Mouse (Mus musculus) forebrain, embryonic 12.5 days (tissue): ENCODE results near the gene Nudcd2. TPM values are rescaled to one million over a fixed set of nuclear protein-coding genes. Genes with fewer than 3 reads are reported as not detected.
A peak's percentile ranks its signal among the peaks of the same experiment; 100 is the strongest.

Experiments used
- ATAC-seq: fragments of 200-750 bp; cut with Nextera tagmentation; 2 replicates; pipeline ENCODE4 v1.8.0; 2017; ENCODE audit warnings: moderate TSS enrichment; ENCODE audit not compliant: low FRiP score
- H3K27ac ChIP-seq: fragments of 300-500 bp; sonication (generic); 2 replicates; pipeline ENCODE4 v1.5.1; 2016; ENCODE audit warnings: mild to moderate bottlenecking
- H3K27me3 ChIP-seq: fragments of 300-500 bp; sonication (generic); 2 replicates; pipeline ENCODE4 v1.6.1; 2016; ENCODE audit warnings: mild to moderate bottlenecking
- H3K36me3 ChIP-seq: fragments of 300-500 bp; sonication (generic); replicated peaks from 2 replicates; pipeline ENCODE4 v1.6.1; 2016; ENCODE audit warnings: mild to moderate bottlenecking
- H3K4me1 ChIP-seq: fragments of 300-500 bp; sonication (generic); 2 replicates; pipeline ENCODE4 v1.6.1; 2016
- H3K4me2 ChIP-seq: fragments of 300-500 bp; sonication (generic); 2 replicates; pipeline ENCODE4 v1.6.1; 2016; ENCODE audit warnings: mild to moderate bottlenecking, moderate library complexity
- H3K4me3 ChIP-seq: fragments of 300-500 bp; sonication (generic); replicated peaks from 2 replicates; pipeline ENCODE4 v1.5.1; 2016; ENCODE audit warnings: mild to moderate bottlenecking
- H3K9ac ChIP-seq: fragments of 300-500 bp; sonication (generic); 2 replicates; pipeline ENCODE4 v1.6.1; 2016; ENCODE audit warnings: mild to moderate bottlenecking
- H3K9me3 ChIP-seq: fragments of 300-500 bp; sonication (generic); 2 replicates; pipeline ENCODE4 v1.6.1; 2016
- WGBS: fragments of 180-500 bp; shearing (Covaris S2); methylation state at CpG from one replicate; pipeline ENCODE4 v1.1.7; 2016; 5-methylcytosine and 5-hydroxymethylcytosine counted together
- polyA plus RNA-seq: library from polyadenylated mRNA; unstranded; fragments of >200 nt; fragmentation: Nextera tagmentation; extraction: Ambion mirVana; gene quantifications from 2 replicates; pipeline ENCODE4 v1.2.1, GENCODE M21; 2016

The Nudcd2 gene
- polyA plus RNA-seq, 1 experiment from 2014 or later, result 171 TPM

GRCm38 (mm10) chr11:40732997-40733338, 499 bp upstream of the Nudcd2 start:
- Histone ChIP-seq H3K27ac (no peak overlapping the region), H3K4me3 (peak overlapping the region; percentile 88), H3K36me3 (peaks cover 27% of the 10 kb centered on the region), H3K4me1 (peaks cover 26% of the 10 kb centered on the region), H3K9me3 (no peaks in the 10 kb centered on the region), H3K4me2 (peak overlapping the region; percentile 76), H3K27me3 (no peaks in the 10 kb centered on the region), H3K9ac (peak overlapping the region; percentile 55)
- peak; percentile 52; the same call in 1 of the 2 replicates for ATAC-seq
- WGBS, result 1% methylated on average over 14 of the region's 14 CpGs

GRCm38 (mm10) chr11:40734251-40734752, 835 bp downstream of the Nudcd2 start:
- no peaks in the 10 kb centered on the region for H3K27me3 ChIP-seq
- no peak for ATAC-seq
- H3K4me3 ChIP-seq, result peak overlapping the region; percentile 88
- peaks cover 26% of the 10 kb centered on the region for H3K36me3 ChIP-seq
- H3K4me2 ChIP-seq, result peak overlapping the region; percentile 67
- no peaks in the 10 kb centered on the region for H3K9me3 ChIP-seq
- no peak overlapping the region for H3K27ac ChIP-seq
- peaks cover 26% of the 10 kb centered on the region for H3K4me1 ChIP-seq
- H3K9ac ChIP-seq, result peak overlapping the region; percentile 89
- WGBS, result 7% methylated on average over 11 of the region's 11 CpGs

- 90% methylated on average over 3 of the region's 3 CpGs for WGBS
- H3K36me3 ChIP-seq, result peaks cover 49% of the 10 kb centered on the region
Measured at GRCm38 (mm10) chr11:40737369-40737768, 3.9 kb downstream of the Nudcd2 start.

GRCm38 (mm10) chr11:40741605-40742262, 8.3 kb downstream of the Nudcd2 start:
- Histone ChIP-seq H3K36me3 (peaks cover 47% of the 10 kb centered on the region), H3K4me2 (no peak overlapping the region), H3K4me1 (no peaks in the 10 kb centered on the region), H3K4me3 (no peak overlapping the region), H3K9me3 (no peaks in the 10 kb centered on the region), H3K9ac (no peak overlapping the region), H3K27ac (no peak overlapping the region), H3K27me3 (no peaks in the 10 kb centered on the region)
- ATAC-seq, result no peak
- WGBS, result 92% methylated on average over 12 of the region's 12 CpGs

More at GRCm38 (mm10) chr11:40737369-40737768, 3.9 kb downstream of the Nudcd2 start:
- no peak for ATAC-seq
- H3K27me3 ChIP-seq, result no peaks in the 10 kb centered on the region
- H3K27ac ChIP-seq, result no peak overlapping the region
- H3K4me2 ChIP-seq, result no peak overlapping the region
- H3K4me3 ChIP-seq, result no peak overlapping the region
- no peaks in the 10 kb centered on the region for H3K9me3 ChIP-seq
- peaks cover 17% of the 10 kb centered on the region for H3K4me1 ChIP-seq
- H3K9ac ChIP-seq, result no peak overlapping the region

- H3K27me3 ChIP-seq, result no peaks in the 10 kb centered on the region
- 82% methylated on average over 3 of the region's 3 CpGs for WGBS
- H3K27ac ChIP-seq, result no peak overlapping the region
- no peak overlapping the region for H3K4me3 ChIP-seq
- peaks cover 26% of the 10 kb centered on the region for H3K36me3 ChIP-seq
- no peaks in the 10 kb centered on the region for H3K4me1 ChIP-seq
- ATAC-seq, result no peak
- H3K9ac ChIP-seq, result no peak overlapping the region
- H3K9me3 ChIP-seq, result no peaks in the 10 kb centered on the region
- H3K4me2 ChIP-seq, result no peak overlapping the region
Measured at GRCm38 (mm10) chr11:40744348-40744747, 10.9 kb downstream of the Nudcd2 start.

- no peak for ATAC-seq
- H3K36me3 ChIP-seq, result peaks cover 21% of the 10 kb centered on the region
- H3K27me3 ChIP-seq, result no peaks in the 10 kb centered on the region
- no peak overlapping the region for H3K27ac ChIP-seq
- no peak overlapping the region for H3K4me3 ChIP-seq
- WGBS, result 92% methylated on average over 12 of the region's 12 CpGs
- H3K9me3 ChIP-seq, result no peaks in the 10 kb centered on the region
- no peak overlapping the region for H3K4me2 ChIP-seq
- no peaks in the 10 kb centered on the region for H3K4me1 ChIP-seq
- H3K9ac ChIP-seq, result no peak overlapping the region
Measured at GRCm38 (mm10) chr11:40746361-40746760, 12.9 kb downstream of the Nudcd2 start.

GRCm38 (mm10) chr11:40747716-40748115, 14.2 kb downstream of the Nudcd2 start:
- Histone ChIP-seq H3K27me3 (no peaks in the 10 kb centered on the region), H3K4me2 (no peak overlapping the region), H3K27ac (no peak overlapping the region), H3K4me3 (no peak overlapping the region), H3K4me1 (no peaks in the 10 kb centered on the region), H3K9me3 (no peaks in the 10 kb centered on the region), H3K9ac (no peak overlapping the region), H3K36me3 (peaks cover 14% of the 10 kb centered on the region)
- 72% methylated on average over 2 of the region's 2 CpGs for WGBS
- no peak for ATAC-seq

- no peak overlapping the region for H3K9ac ChIP-seq
- H3K27me3 ChIP-seq, result no peaks in the 10 kb centered on the region
- no peak overlapping the region for H3K4me3 ChIP-seq
- 0 out of 2 replicates have a peak overlapping the region, but pooled peaks have one; percentile 6 for H3K4me2 ChIP-seq
- peaks cover 8% of the 10 kb centered on the region for H3K4me1 ChIP-seq
- ATAC-seq, result no peak
- H3K9me3 ChIP-seq, result no peaks in the 10 kb centered on the region
- WGBS, result 84% methylated on average over 6 of the region's 6 CpGs
- H3K36me3 ChIP-seq, result peaks cover 12% of the 10 kb centered on the region
- no peak overlapping the region for H3K27ac ChIP-seq
Measured at GRCm38 (mm10) chr11:40753836-40754235, 20.4 kb downstream of the Nudcd2 start.

GRCm38 (mm10) chr11:40754664-40755107, 21.2 kb downstream of the Nudcd2 start:
- no peak; the same call in 1 of the 2 replicates for ATAC-seq

GRCm38 (mm10) chr11:40755109-40755627, 21.7 kb downstream of the Nudcd2 start, which contains the start of gene Ccng1:
Ccng1 (minus strand) TSS chr11:40755311.
- H3K4me3 ChIP-seq, result peak within 1 kb of the TSS; percentile 68
- WGBS, result 1% methylated on average over 25 of the region's 25 CpGs
- ATAC-seq, result peak; percentile 99
- peak within 1 kb of the TSS; percentile 77 for H3K4me2 ChIP-seq
- H3K27me3 ChIP-seq, result no peaks in the 10 kb centered on the region
- peaks cover 6% of the 10 kb centered on the region; the same call in 1 of the 2 replicates for H3K36me3 ChIP-seq
- H3K9ac ChIP-seq, result peak within 1 kb of the TSS; percentile 70
- no peaks in the 10 kb centered on the region for H3K9me3 ChIP-seq
- H3K4me1 ChIP-seq, result peaks cover 8% of the 10 kb centered on the region
- 0 out of 2 replicates have a peak within 1 kb of the TSS, but pooled peaks have one; percentile 13 for H3K27ac ChIP-seq

More at GRCm38 (mm10) chr11:40754664-40755107, 21.2 kb downstream of the Nudcd2 start:
- 3% methylated on average over 19 of the region's 19 CpGs for WGBS
- 0 out of 2 replicates have a peak overlapping the region, but pooled peaks have one; percentile 13 for H3K27ac ChIP-seq
- H3K4me3 ChIP-seq, result peak overlapping the region; percentile 68
- H3K4me2 ChIP-seq, result peak overlapping the region; percentile 77
- H3K4me1 ChIP-seq, result peaks cover 8% of the 10 kb centered on the region
- H3K9me3 ChIP-seq, result no peaks in the 10 kb centered on the region
- H3K36me3 ChIP-seq, result peaks cover 9% of the 10 kb centered on the region
- no peaks in the 10 kb centered on the region for H3K27me3 ChIP-seq
- peak overlapping the region; percentile 70 for H3K9ac ChIP-seq

- Histone ChIP-seq H3K9me3 (no peaks in the 10 kb centered on the region), H3K36me3 (peaks cover 2% of the 10 kb centered on the region; the same call in 1 of the 2 replicates), H3K27me3 (no peaks in the 10 kb centered on the region), H3K4me3 (no peak overlapping the region), H3K9ac (no peak overlapping the region), H3K27ac (no peak overlapping the region), H3K4me2 (peak overlapping the region; percentile 77; the same call in 1 of the 2 replicates), H3K4me1 (peaks cover 8% of the 10 kb centered on the region)
- WGBS, result 85% methylated on average over 8 of the region's 8 CpGs
- ATAC-seq, result no peak
Measured at GRCm38 (mm10) chr11:40755968-40756367, 22.5 kb downstream of the Nudcd2 start.

GRCm38 (mm10) chr11:40759896-40760295, 26.4 kb downstream of the Nudcd2 start:
- no peak overlapping the region for H3K4me2 ChIP-seq
- H3K4me1 ChIP-seq, result no peaks in the 10 kb centered on the region
- H3K27me3 ChIP-seq, result no peaks in the 10 kb centered on the region
- H3K36me3 ChIP-seq, result no peaks in the 10 kb centered on the region
- H3K9me3 ChIP-seq, result no peaks in the 10 kb centered on the region
- H3K27ac ChIP-seq, result no peak overlapping the region
- no peak overlapping the region for H3K9ac ChIP-seq
- WGBS, result 88% methylated on average over 8 of the region's 8 CpGs
- ATAC-seq, result no peak
- no peak overlapping the region for H3K4me3 ChIP-seq
